Mouse (Mus musculus): ENCODE measurements at regions not wholly inside any gene's neighbourhood (a gene's known extent, or its start where the extent isn't known, plus 50 kb on each side); places are given as distances from the start of the nearest gene placed in this dataset.

- DNase-seq (ENCODE audit: low spot score in 2 of 2) = no peak
Observed at GRCm38 (mm10) chr16:73435726-73436125, 975.9 kb downstream of the Robo2 start.

GRCm38 (mm10) chr16:73424851-73425250 lies 986.8 kb downstream of the Robo2 start:
- DNase-seq (ENCODE audit: low spot score in 2 of 2) = no peak

- DNase-seq (ENCODE audit: low spot score in 2 of 2) = no peak
Observed at GRCm38 (mm10) chr16:73424311-73424710, 987.3 kb downstream of the Robo2 start.

GRCm38 (mm10) chr16:73404509-73404908 lies 1007.1 kb downstream of the Robo2 start:
- DNase-seq (ENCODE audit: low spot score in 2 of 2) = no peak

- no peak for DNase-seq (ENCODE audit: low spot score in 2 of 2)
Observed at GRCm38 (mm10) chr16:73404099-73404498, 1007.5 kb downstream of the Robo2 start.

- DNase-seq (ENCODE audit: low spot score in 2 of 2) = no peak
Observed at GRCm38 (mm10) chr16:73379056-73379455, 1032.6 kb downstream of the Robo2 start.

GRCm38 (mm10) chr16:73374608-73375165 lies 1036.9 kb downstream of the Robo2 start:
- no peak for DNase-seq (ENCODE audit: low spot score in 2 of 2)

- no peak for DNase-seq (ENCODE audit: low spot score in 2 of 2)
Observed at GRCm38 (mm10) chr16:73368607-73369233, 1042.9 kb downstream of the Robo2 start.

- no peak for DNase-seq (ENCODE audit: low spot score in 2 of 2)
Observed at GRCm38 (mm10) chr16:73367926-73368325, 1043.7 kb downstream of the Robo2 start.

GRCm38 (mm10) chr16:73367226-73367840 lies 1044.3 kb downstream of the Robo2 start:
- no peak for DNase-seq (ENCODE audit: low spot score in 2 of 2)

- DNase-seq (ENCODE audit: low spot score in 2 of 2) = no peak
Observed at GRCm38 (mm10) chr16:73350698-73351097, 1042.6 kb downstream of the Robo1 start.

GRCm38 (mm10) chr16:73343941-73344340 lies 1035.8 kb downstream of the Robo1 start:
- no peak for DNase-seq (ENCODE audit: low spot score in 2 of 2)

- DNase-seq (ENCODE audit: low spot score in 2 of 2) = no peak
Observed at GRCm38 (mm10) chr16:73343531-73343930, 1035.4 kb downstream of the Robo1 start.

GRCm38 (mm10) chr16:73317644-73318043 lies 1009.5 kb downstream of the Robo1 start:
- DNase-seq (ENCODE audit: low spot score in 2 of 2) = no peak

GRCm38 (mm10) chr16:73310096-73310495 lies 1002.0 kb downstream of the Robo1 start:
- no peak for DNase-seq (ENCODE audit: low spot score in 2 of 2)

- DNase-seq (ENCODE audit: low spot score in 2 of 2) = no peak
Observed at GRCm38 (mm10) chr16:73279951-73280350, 971.8 kb downstream of the Robo1 start.

- DNase-seq (ENCODE audit: low spot score in 2 of 2) = no peak
Observed at GRCm38 (mm10) chr16:73259691-73260090, 951.6 kb downstream of the Robo1 start.

- DNase-seq (ENCODE audit: low spot score in 2 of 2) = no peak
Observed at GRCm38 (mm10) chr16:73259283-73259682, 951.2 kb downstream of the Robo1 start.

GRCm38 (mm10) chr16:73245073-73245590 lies 937.0 kb downstream of the Robo1 start:
- DNase-seq (ENCODE audit: low spot score in 2 of 2) = no peak

GRCm38 (mm10) chr16:73230599-73230998 lies 922.5 kb downstream of the Robo1 start:
- DNase-seq (ENCODE audit: low spot score in 2 of 2) = no peak

GRCm38 (mm10) chr16:73217555-73217954 lies 909.4 kb downstream of the Robo1 start:
- DNase-seq (ENCODE audit: low spot score in 2 of 2) = no peak

GRCm38 (mm10) chr16:73203542-73203941 lies 895.4 kb downstream of the Robo1 start:
- no peak for DNase-seq (ENCODE audit: low spot score in 2 of 2)

- DNase-seq (ENCODE audit: low spot score in 2 of 2) = no peak
Observed at GRCm38 (mm10) chr16:73200991-73201390, 892.9 kb downstream of the Robo1 start.
